Mouse (Mus musculus) kidney, postnatal 0 days (tissue): Measurements from ENCODE around the gene Erbb2. TPM values are rescaled to one million over a fixed set of nuclear protein-coding genes. Genes with fewer than 3 reads are reported as not detected.
A peak's percentile ranks its signal among the peaks of the same experiment; 100 is the strongest.

Experiments
- ATAC-seq: fragments of 200-750 bp; cut with Nextera tagmentation; replicated peaks from 2 replicates; pipeline ENCODE4 v1.8.0; 2017; ENCODE audit warnings: low read depth, moderate number of reproducible peaks, moderate TSS enrichment, moderate library complexity; ENCODE audit not compliant: low FRiP score
- DNase-seq: peaks from one replicate; pipeline ENCODE4 v3.0.0-alpha.2; 2016; ENCODE audit warnings: low spot score
- H3K27ac ChIP-seq: fragments of 300-500 bp; sonication (generic); 2 replicates; pipeline ENCODE4 v1.5.1; 2014; ENCODE audit warnings: mild to moderate bottlenecking
- H3K27me3 ChIP-seq: fragments of 300-500 bp; sonication (generic); 2 replicates; pipeline ENCODE4 v1.6.1; 2014; ENCODE audit warnings: low read length, mixed read lengths; ENCODE audit not compliant: insufficient read depth
- H3K36me3 ChIP-seq: fragments of 300-500 bp; sonication (generic); 2 replicates; pipeline ENCODE4 v1.6.1; 2014; ENCODE audit warnings: low read length, mixed read lengths; ENCODE audit not compliant: insufficient read depth
- H3K4me1 ChIP-seq: fragments of 300-500 bp; sonication (generic); replicated peaks from 2 replicates; pipeline ENCODE4 v1.6.1; 2014; ENCODE audit warnings: antibody characterized with exemption, low read length, mixed read lengths; ENCODE audit not compliant: insufficient read depth
- H3K4me2 ChIP-seq: fragments of 300-500 bp; sonication (generic); 2 replicates; pipeline ENCODE4 v1.6.1; 2014; ENCODE audit warnings: mild to moderate bottlenecking, low read length, moderate library complexity, mixed read lengths
- H3K4me3 ChIP-seq: fragments of 300-500 bp; sonication (generic); replicated peaks from 2 replicates; pipeline ENCODE4 v1.5.1; 2014; ENCODE audit warnings: low read depth, low read length
- H3K9ac ChIP-seq: fragments of 300-500 bp; sonication (generic); 2 replicates; pipeline ENCODE4 v1.6.1; 2014; ENCODE audit warnings: low read depth, low read length
- H3K9me3 ChIP-seq: fragments of 300-500 bp; sonication (generic); replicated peaks from 2 replicates; pipeline ENCODE4 v1.6.1; 2016; ENCODE audit warnings: low read length, inconsistent platforms, mixed read lengths
- CTCF ChIP-seq: IDR thresholded peaks from 2 replicates; pipeline ENCODE4 v1.5.1; 2016; ENCODE audit warnings: antibody characterized with exemption, low read depth, mild to moderate bottlenecking, moderate library complexity
- WGBS: fragments of 180-500 bp; shearing (Covaris S2); extraction: QIAGEN DNeasy Blood & Tissue Kit; methylation state at CpG from one replicate; pipeline ENCODE4 v1.1.7; 2014; 5-methylcytosine and 5-hydroxymethylcytosine counted together
- polyA plus RNA-seq: library from polyadenylated mRNA; unstranded; fragments of >200 nt; fragmentation: Nextera tagmentation; extraction: Ambion mirVana; gene quantifications from 2 replicates; pipeline ENCODE4 v1.2.1, GENCODE M21; 2015

Erbb2 gene
- polyA plus RNA-seq, 1 experiment from 2014 or later, result 36.1 TPM

DNA sequence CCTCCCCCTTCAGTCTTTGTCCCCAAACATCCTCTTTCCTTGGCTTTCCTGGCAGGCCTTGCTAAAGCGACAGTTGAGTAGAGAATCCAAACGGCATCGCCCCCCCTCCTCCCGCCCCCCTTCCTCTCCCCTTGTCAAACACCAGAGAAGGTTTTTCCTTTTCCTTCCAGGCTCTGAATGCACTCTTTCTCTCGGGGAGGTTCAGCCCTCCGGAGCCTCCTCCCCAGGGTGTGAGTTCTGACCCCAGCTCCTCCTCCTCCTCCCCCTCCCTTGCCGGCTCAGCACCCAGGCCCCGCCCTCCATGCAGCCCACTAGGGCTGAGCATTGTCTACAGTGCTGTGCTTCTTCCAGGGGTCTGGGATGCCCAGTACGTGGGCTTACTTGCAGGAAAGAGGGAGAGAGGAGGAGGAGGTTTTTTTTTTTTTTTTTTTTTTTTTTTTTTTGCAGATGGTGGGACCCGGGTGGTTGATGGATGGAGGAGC, 2.9 kb upstream of the Erbb2 start:
- H3K9ac ChIP-seq, result peak overlapping the region; percentile 42; the same call in 1 of the 2 replicates
- H3K4me3 ChIP-seq, result no peak overlapping the region; the same call in 1 of the 2 replicates

DNA sequence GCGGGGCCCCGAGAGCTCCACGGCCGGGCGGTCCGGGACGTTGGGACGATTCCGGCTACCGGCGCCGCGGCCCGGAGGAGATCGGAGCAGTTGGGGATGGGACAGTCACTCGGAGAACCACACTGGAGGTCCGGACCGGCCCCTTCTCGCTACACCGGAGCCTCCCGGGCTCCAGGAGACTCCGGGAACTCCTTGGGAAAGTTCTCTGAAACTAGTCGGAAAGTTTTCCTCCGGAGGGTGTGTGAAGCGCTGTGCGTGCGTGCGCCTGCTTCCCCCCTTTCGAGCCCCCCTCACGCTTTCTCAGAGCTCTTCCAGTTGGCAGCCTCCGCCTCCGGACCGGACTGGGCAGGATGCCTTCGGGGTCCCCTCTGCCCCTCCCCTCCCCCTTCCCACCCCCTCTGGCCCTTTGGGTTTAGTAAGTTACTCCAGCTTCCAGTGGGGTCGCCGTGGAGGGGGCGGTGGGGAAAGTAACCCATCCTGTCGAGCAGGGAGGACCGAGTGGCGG, 579 bp downstream of the Erbb2 start:
- peak overlapping the region; percentile 78 for H3K4me2 ChIP-seq
- DNase-seq, result peak; percentile 65
- peak; percentile 31 for ATAC-seq
- H3K27ac ChIP-seq, result peak overlapping the region; percentile 98
- H3K36me3 ChIP-seq, result no peaks in the 10 kb centered on the region
- peaks cover 27% of the 10 kb centered on the region for H3K4me1 ChIP-seq
- peak overlapping the region; percentile 98 for H3K9ac ChIP-seq
- TF ChIP-seq CTCF, result no peak
- no peaks in the 10 kb centered on the region for H3K9me3 ChIP-seq
- under 1% methylated on average over 40 of the region's 40 CpGs for WGBS
- no peaks in the 10 kb centered on the region for H3K27me3 ChIP-seq
- peak overlapping the region; percentile 99 for H3K4me3 ChIP-seq

More for the DNA sequence above, 2.9 kb upstream of the Erbb2 start:
- peak; percentile 88 for DNase-seq
- Histone ChIP-seq H3K27me3 (no peaks in the 10 kb centered on the region), H3K4me1 (peaks cover 25% of the 10 kb centered on the region), H3K36me3 (no peaks in the 10 kb centered on the region), H3K27ac (peak overlapping the region; percentile 89), H3K9me3 (no peaks in the 10 kb centered on the region), H3K4me2 (peak overlapping the region; percentile 21)
- TF ChIP-seq CTCF, result no peak
- peak; percentile 63 for ATAC-seq
- 0% methylated on average over 10 of the region's 10 CpGs for WGBS

DNA sequence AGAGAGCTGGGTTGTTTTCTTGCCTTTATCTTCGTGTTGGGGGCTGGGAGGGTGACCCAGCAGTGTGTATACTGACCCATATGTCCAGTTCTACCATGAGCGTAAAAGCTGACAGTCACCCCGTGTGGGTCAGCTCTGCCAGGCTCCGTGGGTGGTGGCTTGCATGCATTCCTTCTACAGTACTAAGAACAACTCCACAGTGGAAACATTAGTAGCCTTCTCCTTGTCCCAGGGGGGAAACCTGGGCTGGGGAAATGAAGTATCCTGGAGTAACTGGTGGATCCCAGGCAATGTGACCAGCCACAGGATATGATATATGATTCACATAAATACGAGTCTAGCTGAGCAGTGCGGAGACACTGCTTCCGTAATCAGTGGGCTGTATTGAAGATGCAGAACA, 1.5 kb downstream of the Erbb2 start:
- no peaks in the 10 kb centered on the region for H3K9me3 ChIP-seq
- H3K4me1 ChIP-seq, result peaks cover 31% of the 10 kb centered on the region
- peak overlapping the region; percentile 98 for H3K9ac ChIP-seq
- peak overlapping the region; percentile 78 for H3K4me2 ChIP-seq
- H3K27me3 ChIP-seq, result no peaks in the 10 kb centered on the region
- ATAC-seq, result no peak
- WGBS, result 8% methylated on average over 7 of the region's 7 CpGs
- DNase-seq, result peak; percentile 46
- H3K36me3 ChIP-seq, result no peaks in the 10 kb centered on the region
- H3K4me3 ChIP-seq, result peak overlapping the region; percentile 99
- no peak for TF ChIP-seq CTCF
- H3K27ac ChIP-seq, result peak overlapping the region; percentile 98

DNA sequence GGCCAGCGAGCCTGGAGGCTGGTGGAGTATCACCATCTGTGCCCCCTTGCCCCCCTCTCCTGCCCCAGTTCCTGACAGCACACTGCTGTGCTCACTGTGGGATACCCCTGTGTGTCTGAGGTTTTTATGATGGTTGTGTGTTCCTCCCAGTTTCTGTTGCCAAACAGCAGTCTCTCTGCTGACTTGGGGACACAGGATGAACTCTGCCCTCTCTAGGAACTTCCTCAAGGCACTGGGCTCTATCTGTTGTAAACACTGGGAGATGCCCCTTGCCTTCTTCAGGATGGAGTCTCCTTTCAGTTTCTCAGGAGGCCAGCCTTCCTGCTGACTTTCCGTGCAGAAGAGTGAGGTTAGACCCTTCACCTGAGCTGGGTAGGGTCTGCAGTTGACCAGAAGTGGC, 1.9 kb downstream of the Erbb2 start:
- H3K9ac ChIP-seq, result peak overlapping the region; percentile 98; the same call in 1 of the 2 replicates
- 21% methylated on average over 2 of the region's 2 CpGs for WGBS

DNA sequence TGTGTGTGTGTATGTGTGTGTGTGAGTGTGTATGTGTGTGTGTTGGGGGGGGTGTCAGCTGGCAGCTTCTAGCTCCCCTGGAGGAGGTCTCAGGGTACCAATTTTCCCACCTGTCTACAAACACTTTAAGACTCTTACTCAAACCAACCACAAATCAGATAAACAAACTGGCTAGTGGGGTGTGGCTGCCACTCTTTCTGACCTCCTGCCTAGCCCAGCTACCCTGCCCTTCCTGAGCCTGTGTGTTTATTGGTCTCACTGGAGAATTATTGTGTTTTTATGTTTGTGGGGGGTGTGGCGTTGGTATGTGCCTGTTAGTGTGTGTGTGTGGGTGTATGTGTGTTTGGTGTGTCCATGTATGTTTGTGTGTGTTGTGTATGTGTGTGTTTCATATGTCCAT, 4.8 kb downstream of the Erbb2 start:
- Histone ChIP-seq H3K27ac (no peak overlapping the region), H3K27me3 (no peaks in the 10 kb centered on the region), H3K9me3 (no peaks in the 10 kb centered on the region), H3K9ac (no peak overlapping the region), H3K4me3 (no peak overlapping the region), H3K4me1 (peaks cover 22% of the 10 kb centered on the region), H3K36me3 (peaks cover 5% of the 10 kb centered on the region; the same call in 1 of the 2 replicates), H3K4me2 (no peak overlapping the region)
- ATAC-seq (no peak), DNase-seq (no peak)
- TF ChIP-seq CTCF, result no peak
- 81% methylated on average over 1 of the region's 1 CpGs for WGBS

More for the DNA sequence above, 1.9 kb downstream of the Erbb2 start:
- peak overlapping the region; percentile 99 for H3K4me3 ChIP-seq
- H3K4me1 ChIP-seq, result peaks cover 31% of the 10 kb centered on the region
- H3K27me3 ChIP-seq, result no peaks in the 10 kb centered on the region
- ATAC-seq, result no peak
- no peaks in the 10 kb centered on the region for H3K9me3 ChIP-seq
- DNase-seq, result no peak
- H3K27ac ChIP-seq, result no peak overlapping the region
- H3K36me3 ChIP-seq, result 0 out of 2 replicates have a peak, but pooled peaks cover under 1% of the 10 kb centered on the region
- H3K4me2 ChIP-seq, result peak overlapping the region; percentile 78
- TF ChIP-seq CTCF, result no peak

DNA sequence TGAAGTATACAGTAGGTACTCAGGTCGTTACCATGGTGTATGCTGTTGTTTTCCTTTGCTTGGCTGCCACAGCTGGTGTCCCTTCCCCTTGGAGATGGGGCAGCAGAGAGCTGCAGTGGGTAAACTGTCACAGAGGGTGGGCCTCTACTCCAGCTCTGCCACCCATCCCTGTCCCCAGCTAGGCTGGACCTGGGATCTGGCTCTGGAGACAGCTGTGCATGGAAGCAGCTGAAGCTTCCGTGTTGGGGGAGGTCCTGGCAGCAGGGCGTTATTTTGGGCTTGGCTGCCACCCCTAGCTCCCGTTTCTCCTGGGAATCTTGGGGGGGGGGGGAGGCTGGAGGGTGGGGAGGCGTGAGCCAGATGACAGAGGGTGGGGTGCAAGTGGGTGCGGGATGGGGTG, 6.0 kb downstream of the Erbb2 start:
- no peak for DNase-seq
- TF ChIP-seq CTCF, result no peak
- ATAC-seq, result no peak
- Histone ChIP-seq H3K36me3 (peaks cover 16% of the 10 kb centered on the region), H3K27me3 (no peaks in the 10 kb centered on the region), H3K4me1 (peaks cover 22% of the 10 kb centered on the region), H3K27ac (peak overlapping the region; percentile 36; the same call in 1 of the 2 replicates), H3K9ac (no peak overlapping the region), H3K4me2 (no peak overlapping the region), H3K9me3 (no peaks in the 10 kb centered on the region), H3K4me3 (no peak overlapping the region)
- 65% methylated on average over 6 of the region's 6 CpGs for WGBS
